Mouse (Mus musculus) adrenal gland (tissue): ENCODE measurements around the gene 4930453N24Rik.

Experiments
- intact Hi-C: fragments of 180-260 bp; cut with DNase I; formaldehyde crosslinking; loops from one replicate; pipeline ENCODE4 v1.15.1; 2025
- long read RNA-seq, 2 experiments: library from polyadenylated mRNA; unstranded; transcript quantifications; one replicate each; pipeline ENCODE4 v2.0.0; 2020; ENCODE audit warnings: borderline replicate concordance in 1 of 2; ENCODE audit not compliant: insufficient replicate concordance in 1 of 2

Gene 4930453N24Rik
- long read RNA-seq, experiment 1, full-length matches to known transcripts = 27 of 33 reads
- long read RNA-seq, experiment 1, partial matches to known transcripts = 3 of 33 reads
- long read RNA-seq, experiment 1, other reads (novel, unspliced or antisense) = 3 of 33 reads
- long read RNA-seq, experiment 2, full-length matches to known transcripts = 32 of 36 reads
- long read RNA-seq, experiment 2, partial matches to known transcripts = 2 of 36 reads
- long read RNA-seq, experiment 2, other reads (novel, unspliced or antisense) = 2 of 36 reads

DNA sequence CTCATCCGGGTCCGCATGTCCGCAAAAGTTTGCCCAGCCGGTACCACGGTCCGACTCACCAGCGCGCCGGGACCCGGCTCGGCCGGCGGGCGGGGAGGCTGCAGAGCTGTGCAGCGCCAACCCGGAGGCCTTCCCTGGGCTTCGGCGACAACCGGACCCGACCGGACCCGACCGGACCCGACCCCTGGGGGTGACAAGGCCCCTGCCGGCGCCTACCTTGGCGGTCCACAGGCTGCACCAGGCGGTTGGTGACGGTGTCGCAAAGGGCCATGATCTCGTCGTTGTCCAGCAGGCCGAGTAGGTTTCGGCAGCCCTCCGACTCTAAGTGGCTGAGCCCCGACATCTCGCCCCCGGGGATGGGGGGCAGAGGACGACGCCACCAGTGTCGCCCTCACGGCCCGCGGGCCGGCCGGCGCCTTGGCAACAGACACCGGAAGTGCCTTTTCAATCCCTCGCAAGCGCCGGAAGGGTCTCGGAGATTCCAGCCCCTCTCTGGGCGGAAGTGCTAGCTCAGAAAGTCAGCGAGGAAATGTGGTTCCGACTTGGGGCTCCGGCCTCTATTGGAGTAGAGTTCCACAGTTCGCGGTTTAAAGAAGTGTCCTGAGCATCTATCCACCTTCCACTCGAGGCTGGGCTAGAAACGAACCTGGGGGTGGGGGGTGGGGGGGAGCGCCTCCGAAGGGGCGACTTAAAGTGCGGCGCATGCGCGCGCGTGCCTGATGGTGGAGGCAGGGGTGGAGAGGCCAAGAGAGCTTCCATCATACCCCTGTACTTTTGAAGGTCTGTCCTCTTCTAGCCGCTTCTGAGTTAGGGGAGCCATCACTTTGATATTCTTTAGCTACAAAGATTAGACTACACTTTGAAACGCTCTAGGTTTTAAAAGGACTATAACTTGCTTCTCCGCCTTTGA is at the start of gene 4930453N24Rik:
TSS of gene 4930453N24Rik (minus strand) at position 641 of the 910 bp plus-strand sequence.
- intact Hi-C loops = loop anchor here (5.0 kb wide), 1 partner anchor 82 kb away; the partner anchor contains the start of genes Cggbp1 and Zfp654

DNA sequence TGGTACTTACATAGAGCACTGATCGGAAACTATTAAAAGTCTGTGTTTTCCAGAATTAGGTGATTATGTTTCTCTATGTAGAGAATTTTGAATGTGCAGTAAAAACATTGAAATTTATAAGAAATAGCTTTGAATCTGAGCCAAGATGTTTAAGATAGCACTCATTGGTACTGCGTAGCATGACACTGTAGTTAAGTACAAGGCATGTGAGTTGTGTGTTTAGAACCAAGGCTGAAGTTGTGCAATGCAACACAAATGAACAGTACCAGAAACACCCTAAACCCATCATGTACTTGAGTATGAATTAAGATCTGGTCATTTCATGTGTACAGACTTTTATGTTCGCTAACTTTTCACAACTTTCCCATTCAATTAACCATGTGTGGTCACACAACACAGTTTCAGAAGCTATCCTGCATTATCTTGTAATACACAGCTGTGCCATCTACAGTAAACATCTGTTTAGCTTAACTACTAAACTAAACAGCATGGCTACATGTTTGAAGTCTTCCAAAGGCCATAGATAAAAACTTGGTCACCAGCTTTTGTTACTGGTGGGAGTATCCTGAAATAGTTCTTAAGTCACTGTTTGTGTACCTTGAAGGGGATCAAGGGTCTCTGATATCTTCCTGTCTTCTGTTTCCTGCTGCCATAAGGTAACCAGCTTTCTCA is 46.3 kb upstream of the 4930453N24Rik start:
- intact Hi-C loops = no loop called here

DNA sequence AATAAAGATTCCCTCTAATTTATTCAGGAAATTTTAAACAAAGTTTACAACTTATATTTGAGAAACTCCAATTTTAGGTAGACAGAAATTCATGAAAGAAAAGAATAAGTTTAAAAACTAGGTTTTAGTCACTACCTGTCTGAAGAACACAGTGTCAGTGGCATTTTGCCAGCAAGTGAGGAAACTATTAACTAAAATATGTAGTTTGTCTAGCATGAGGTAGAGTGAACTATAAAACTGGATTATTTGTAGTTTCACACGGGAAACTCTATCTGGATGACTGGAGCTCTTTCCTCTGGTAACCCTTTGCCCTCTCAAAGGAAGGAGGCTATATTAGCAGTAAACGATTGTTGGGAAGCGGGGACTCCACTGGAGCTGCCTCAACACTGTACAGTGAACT is 32.1 kb upstream of the 4930453N24Rik start:
- intact Hi-C loops = no loop called here

DNA sequence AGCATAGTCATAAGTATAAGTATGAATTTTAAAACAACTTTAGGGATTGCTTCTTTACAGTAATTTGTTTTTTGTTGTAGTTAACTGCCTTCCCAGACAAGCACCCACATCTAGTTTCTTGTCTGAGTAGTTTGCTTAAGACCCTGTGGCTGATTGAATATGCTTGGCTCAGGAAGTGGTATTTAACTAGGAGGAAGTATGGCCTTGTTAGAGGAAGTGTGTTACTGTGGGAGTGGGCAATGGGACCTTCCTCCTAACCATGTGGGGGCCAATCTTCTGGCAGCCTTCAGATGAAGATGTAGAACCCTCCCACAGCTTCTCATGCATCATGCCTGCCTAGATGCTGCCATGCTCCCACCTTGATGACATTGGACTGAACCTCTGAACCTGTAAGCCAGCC is 30.7 kb upstream of the 4930453N24Rik start:
- intact Hi-C loops = no loop called here

DNA sequence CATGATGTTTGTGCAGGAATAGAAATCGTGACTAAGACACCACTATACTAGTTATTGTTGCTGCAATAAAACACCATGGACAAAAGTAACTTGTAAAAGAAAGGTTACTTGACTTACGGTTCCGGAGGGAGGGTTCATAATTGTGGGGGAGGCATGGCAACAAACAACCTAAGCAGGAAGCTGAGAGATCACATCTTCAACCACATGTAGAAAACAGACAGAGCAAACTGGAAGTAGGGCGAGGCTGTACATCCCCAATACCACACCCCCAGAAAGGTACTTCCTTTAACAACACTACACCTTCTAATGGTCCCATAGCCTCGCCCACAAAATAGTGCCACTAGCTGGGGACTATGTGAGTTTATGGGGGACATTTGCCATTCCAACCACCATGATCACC is 29.4 kb upstream of the 4930453N24Rik start:
- intact Hi-C loops = no loop called here

DNA sequence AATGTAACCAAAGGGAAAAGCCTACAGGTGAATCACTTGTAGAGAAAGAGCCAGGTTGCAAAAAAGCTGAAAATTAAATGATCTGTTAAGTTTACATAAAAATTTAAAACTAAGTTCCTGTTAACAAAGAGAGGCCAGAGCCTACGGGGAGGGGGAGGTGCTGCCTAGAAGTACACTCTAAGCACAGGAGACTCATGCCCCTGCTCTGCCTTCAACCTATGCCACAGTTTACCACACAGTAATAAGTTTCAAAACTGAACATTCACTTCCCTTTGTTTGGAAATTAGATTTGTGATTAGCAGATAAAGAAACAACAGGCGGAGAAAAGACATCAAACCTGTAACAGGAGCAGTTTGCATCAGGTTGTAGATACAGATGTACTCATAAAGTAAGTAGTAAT is 23.8 kb upstream of the 4930453N24Rik start:
- intact Hi-C loops = no loop called here

DNA sequence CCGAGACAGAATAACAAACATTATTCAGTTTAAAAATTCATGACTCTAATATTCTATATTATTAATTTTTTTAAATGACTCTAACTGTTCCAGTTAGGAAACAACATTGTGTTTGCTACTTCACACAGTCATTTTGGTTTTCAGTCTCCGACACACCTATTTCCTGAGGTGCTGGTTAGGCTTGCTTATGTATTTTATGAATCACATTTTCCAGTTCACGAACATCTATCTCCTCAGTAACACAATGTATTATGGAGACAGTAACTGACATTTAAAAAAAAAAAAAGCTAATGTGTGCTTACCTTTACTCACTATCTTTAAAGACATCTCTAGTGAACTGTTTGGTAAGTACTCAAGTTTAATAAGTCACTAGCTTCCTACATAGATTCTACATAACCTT is 18.7 kb upstream of the 4930453N24Rik start:
- intact Hi-C loops = no loop called here

DNA sequence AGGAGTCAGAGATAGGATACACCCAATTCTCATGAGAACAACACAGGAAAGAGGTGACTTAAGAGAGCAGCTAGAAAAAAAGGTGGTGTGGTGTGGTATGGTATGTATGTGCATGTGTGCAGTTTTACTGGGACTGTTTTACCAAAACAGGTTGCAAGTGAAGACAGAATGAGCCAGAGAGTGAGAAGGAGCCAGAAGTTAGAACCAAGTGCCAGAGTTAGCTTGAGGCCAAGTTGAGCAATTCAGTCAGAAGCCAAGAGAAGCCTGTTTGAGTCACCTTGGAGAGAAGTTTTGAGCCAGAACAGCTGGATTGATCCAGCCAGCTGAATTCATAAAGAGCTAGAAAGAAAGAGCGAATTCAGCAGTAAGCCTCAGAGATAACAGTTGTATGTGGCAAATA is 4.6 kb upstream of the 4930453N24Rik start:
- intact Hi-C loops = no loop called here

DNA sequence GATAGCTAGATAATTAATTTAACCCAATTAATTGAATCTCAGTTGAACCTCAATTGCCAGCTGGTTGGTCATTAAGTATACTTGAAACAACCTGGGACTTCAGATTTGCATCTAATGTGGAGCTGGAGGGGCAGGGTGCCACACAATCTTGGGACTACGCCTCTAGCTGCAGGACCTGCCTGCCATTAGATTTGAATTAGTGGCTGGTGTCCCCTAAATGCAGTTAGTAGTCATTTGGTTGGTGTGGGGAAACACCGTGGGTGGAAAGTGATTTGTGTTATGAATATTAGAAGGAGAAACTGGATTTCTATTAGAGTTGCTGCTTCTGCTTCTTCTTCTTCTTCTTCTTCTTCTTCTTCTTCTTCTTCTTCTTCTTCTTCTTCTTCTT is 464 bp upstream of the 4930453N24Rik start:
- intact Hi-C loops = loop anchor here (5.0 kb wide), 1 partner anchor 81 kb away; the partner anchor contains the start of genes Cggbp1 and Zfp654

DNA sequence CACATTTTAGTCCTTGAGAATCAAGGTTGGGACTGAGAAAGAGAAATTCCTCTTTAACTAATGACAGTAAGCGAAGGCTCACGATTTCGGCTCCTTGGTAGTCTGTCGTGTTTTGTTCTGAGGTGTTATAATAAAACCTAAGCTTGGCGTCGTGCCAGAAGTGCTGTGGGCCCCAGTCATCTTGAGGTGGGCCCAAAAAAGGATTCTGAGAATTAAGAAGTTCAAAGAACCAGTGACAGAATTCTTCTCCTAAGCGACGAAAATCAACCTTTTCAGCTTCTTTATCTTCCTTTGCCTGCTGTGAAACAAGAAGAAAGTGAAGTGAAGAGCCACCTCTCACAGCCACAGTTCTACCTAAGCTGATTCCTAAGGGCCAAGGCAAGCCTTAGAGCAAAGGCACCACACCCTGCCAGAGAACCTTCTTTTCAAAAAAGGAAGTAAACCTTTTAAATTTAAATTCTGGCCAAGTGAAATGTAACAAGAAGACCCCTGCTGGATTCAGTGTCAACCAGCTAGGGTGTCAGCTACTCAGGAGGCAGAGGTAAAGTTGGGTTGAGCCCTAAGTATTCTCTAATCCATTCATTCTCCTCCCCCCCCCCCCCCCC is 4.2 kb downstream of the 4930453N24Rik start:
- intact Hi-C loops = no loop called here

DNA sequence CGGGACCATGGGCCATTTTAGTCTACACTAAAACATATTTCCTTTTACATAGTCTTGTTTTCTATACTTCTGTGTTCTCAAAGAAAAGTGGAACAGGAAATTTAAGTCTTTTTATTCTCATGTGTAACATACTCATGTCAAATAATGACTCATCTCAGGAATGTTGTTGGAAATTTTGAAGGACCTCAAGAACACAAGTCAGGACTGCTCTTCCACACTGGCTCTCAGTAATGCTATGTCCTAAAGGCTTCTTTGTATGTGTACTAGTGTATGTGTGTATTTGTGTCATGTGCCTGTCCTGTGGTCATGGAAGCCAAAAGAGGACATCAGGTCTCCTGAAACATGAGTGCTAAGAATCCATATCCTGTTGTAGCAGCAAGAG is 11.7 kb downstream of the 4930453N24Rik start:
- intact Hi-C loops = loop anchor here (5.0 to 10.0 kb wide), 2 partner anchors 138 to 716 kb away; no protein-coding TSS in a partner anchor

DNA sequence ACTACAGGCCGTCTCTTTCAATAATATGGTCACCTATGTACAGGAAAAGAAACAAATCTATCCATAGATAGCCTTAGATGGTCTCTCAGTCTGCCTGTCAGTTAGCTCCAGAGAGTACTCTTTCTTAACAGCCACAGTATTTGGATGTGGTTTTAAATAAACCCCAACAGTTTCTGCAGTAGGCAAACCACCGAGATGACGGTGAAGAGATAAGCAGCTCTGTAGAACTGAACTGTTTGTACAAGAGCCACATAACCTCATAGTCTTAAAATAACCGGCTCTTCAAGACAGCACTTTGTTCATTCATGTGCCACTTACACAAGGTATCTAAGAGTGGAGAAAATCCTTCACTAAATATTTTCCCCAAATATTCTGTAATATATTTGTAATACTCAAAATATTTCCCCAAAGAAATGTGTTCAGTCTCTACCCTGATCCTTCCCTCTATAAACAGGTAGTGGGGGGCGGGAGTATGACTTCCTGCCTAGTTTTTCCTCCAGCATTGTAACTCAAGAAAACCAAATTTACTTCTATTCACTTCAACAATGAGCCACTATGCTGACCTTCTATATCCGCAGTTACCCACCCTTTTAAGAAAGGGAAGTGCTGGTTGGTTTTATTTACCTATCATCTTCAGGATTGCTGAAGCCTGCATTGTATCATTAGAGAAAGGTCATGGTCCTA is 12.3 kb downstream of the 4930453N24Rik start:
- intact Hi-C loops = loop anchor here (5.0 to 10.0 kb wide), 2 partner anchors 139 to 716 kb away; no protein-coding TSS in a partner anchor

DNA sequence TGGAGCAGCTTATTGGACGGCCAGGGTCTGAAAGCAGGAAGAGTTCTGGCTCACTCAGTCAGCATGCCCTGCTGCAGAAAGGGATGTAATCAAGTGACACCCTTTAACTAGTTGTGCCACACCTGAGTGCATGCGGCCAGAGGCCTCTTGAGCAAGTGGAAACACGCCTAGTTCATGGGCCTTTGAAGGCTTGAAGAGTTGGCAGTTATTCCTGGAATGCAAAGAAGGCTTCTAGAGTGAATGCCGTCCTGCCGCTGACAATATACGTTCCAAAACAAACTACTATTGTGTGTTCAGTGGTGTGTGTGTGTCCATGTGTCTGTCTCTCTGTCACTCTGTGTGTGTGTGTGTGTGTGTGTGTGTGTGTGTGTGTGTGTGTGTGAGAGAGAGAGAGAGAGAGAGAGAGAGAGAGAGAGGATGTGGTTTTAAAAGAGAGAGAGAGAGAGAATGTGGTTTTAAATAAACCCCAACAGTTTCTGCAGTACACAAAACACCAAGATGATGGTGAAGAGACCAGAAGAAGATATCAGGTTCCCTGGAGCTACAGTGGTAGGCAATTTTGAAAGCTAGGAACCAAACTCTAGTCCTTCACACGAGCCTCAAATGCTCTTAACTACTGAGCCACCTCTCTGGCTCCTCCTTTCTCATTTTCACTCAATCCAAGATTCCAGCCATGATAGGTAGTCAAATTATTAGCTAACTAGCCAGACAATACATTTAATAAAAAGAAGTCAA is 13.1 kb downstream of the 4930453N24Rik start:
- intact Hi-C loops = loop anchor here (5.0 to 10.0 kb wide), 2 partner anchors 139 to 717 kb away; no protein-coding TSS in a partner anchor

DNA sequence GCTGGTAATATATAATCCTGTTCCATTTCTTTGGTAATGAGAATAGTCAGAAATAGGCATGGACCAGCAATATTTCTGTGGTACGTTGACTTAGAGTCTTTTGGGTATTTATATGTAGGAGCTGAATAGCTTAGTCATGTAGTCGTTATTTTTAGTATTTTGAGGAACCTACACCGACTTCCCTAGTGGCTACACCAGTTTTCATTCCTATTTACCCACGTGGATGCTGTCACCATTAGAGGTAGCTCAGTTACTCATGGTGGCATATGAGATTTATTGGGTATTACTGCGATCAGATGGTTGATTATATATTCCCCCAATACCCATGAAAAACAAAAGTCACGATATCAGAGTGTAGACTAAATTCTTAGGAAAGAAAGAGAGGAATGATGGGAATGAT is 14.6 kb downstream of the 4930453N24Rik start:
- intact Hi-C loops = loop anchor here (5.0 to 10.0 kb wide), 2 partner anchors 141 to 718 kb away; no protein-coding TSS in a partner anchor

DNA sequence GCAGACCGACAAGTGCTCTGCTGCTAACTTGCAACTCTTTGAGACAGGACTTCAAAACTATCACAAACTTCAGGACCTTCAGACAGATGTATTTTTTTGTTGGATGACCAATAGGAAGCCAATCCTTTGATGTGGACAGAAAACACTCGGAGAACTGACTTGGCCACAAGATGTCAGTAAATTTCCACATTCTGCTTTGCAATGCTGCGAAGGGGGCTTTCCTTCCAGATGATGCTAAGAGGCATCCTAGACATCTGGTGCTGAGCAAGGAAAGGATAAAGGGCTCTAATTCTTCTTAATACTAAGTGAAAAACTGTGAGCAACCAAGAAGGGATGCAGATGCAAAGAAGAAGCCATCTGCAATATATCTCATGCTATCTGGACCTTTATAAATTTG is 16.2 kb downstream of the 4930453N24Rik start:
- intact Hi-C loops = loop anchor here (5.0 to 10.0 kb wide), 2 partner anchors 143 to 720 kb away; no protein-coding TSS in a partner anchor

DNA sequence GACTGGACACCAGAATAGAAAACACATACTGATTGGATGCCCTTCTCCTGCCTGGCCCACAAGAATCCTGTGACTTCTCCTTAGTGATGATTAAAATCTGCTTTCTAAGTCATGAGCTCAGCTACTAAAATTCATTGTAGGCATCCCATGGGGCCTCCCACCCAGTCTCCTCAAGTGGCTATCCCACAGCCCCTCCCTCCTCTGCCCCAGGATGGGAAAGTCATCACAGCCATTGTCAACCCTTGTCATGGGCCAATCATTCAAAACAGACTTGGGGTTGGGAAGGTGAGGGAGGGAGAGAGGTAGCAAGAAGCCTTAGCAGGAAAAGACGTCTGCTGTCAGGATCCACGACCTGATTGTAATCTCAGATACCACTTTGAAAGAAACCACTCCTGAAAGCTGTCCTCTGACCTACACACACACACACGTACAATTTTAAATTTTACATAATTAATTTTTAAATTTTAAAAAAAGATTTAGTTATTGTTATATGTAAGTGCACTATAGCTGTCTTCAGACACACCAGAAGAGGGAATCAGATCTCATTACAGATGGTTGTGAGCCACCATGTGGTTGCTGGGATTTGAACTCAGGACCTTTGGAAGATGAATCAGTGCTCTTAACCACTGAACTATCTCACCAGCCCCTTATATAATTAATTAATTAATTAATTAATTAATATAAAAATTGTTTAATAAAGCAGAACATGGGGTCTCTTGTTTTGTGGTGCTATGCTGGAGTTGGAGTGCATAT is 16.8 kb downstream of the 4930453N24Rik start:
- intact Hi-C loops = loop anchor here (10.0 kb wide), 1 partner anchor 721 kb away; no protein-coding TSS in a partner anchor

DNA sequence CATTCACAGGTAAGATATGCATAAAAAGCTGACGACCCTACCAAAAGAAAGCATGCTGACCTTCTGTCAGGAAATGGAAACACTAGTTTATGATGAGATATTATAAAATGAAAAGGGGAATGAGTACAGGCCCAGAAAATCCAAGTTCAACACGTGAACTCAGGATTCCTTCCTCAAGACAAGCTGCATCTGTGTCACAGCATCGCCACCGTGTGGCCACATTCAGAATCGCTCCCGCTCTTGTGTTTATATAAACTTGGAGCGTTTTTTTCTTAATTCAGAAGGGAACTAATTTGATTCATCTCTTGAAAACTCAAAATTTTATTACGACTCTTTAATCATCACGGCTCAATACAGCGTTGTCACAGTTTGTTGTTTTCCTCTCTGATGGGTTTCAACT is 22.7 kb downstream of the 4930453N24Rik start:
- intact Hi-C loops = loop anchor here (5.0 kb wide), 1 partner anchor 891 kb away; no protein-coding TSS in a partner anchor

DNA sequence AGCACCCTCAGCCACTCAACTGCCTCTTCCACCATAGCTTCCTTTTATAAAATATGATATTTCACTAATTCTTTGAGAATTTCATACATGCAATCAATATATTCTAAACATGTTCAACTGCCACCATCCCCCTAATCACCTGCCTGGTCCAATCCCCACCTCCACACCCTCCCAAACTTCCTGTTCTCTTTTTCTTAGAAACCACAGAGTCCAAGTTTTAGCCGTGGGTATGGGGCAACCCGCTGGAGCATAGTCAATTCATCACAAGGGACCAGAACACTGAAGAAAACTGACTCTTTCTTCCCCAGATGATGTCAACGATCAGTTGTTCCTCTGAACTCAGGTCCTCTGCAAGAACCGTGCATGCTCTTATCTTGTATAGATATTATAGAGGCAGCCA is 25.9 kb downstream of the 4930453N24Rik start:
- intact Hi-C loops = loop anchor here (5.0 kb wide), 1 partner anchor 888 kb away; no protein-coding TSS in a partner anchor

DNA sequence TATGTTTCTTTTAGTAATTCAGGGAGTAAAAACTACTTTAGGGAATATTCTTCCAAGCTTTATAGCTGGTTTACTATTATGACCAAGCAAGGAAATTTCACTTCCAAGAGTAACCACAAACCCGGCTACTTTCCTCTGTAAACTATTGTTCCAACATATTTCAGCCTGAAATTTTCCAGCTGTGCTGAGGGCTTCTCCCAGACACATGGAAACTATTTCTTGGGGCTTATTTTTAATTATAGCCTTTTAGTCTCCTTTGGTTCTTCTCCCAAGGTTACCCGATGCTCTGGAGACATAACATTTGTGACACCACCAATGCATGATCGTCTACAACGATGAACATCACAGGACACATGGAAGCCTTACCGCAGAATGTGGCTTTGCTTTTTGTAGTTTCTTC is 33.7 kb downstream of the 4930453N24Rik start:
- intact Hi-C loops = no loop called here
